Mouse (Mus musculus): Measurements from ENCODE around the gene Vmn2r49.
"Not testable (repeated sequence)": the region's sequence is repeated elsewhere in the genome, so short reads cannot be mapped to it uniquely, and the experiment has no call there.

Gene Vmn2r49

DNA sequence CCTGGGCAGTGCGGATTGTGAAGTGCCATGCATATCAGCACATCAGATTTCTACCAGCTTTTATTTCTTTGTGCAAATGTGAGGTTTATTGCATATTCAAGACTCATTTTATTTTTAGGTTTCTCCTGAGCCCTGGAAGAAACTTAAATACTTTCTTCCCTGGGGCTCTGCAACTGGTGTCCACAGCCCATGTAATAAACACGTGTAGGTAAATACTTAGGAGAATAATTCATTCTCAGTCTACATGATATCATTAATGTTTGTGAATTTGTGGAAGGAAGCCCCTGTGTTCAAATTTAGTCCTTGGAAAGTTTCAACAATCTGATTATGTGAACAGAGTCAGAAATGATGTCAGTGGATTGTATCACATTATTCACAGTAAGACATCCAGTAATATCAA is at the start of gene Vmn2r49:
TSS of gene Vmn2r49 (minus strand) at position 101 of the 400 bp plus-strand sequence.
- DNase-seq (ENCODE audit: low spot score), result not testable (repeated sequence)

DNA sequence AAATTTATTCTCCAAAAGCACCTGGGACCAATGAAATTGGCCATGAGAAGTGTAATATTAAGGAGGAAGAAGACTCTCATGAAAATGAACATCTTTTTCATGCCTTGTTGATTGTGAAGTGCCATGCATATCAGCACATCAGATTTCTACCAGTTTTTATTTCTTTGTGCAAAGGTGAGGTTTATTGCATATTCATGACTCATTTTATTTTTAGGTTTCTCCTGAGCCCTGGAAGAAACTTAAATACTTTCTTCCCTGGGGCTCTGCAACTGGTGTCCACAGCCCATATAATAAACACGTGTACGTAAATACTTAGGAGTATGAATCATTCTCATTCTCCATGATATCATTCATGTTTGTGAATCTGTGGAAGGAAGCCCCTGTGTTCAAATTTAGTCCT is 38.6 kb downstream of the Vmn2r49 start, which contains the start of gene Vmn2r48:
TSS of gene Vmn2r48 (minus strand) at position 101 of the 400 bp plus-strand sequence.
- not testable (repeated sequence) for DNase-seq (ENCODE audit: low spot score)

All from embryo, embryonic 10 days (tissue).